Mouse (Mus musculus) cortical plate, adult 2 months (tissue): ENCODE results near the gene Sema5b. TPM values are rescaled to one million over a fixed set of nuclear protein-coding genes. Genes with fewer than 3 reads are reported as not detected.

Experiments
- H3K27ac ChIP-seq: fragments of 200-500 bp; 2 replicates; pipeline ENCODE4 v1.5.1; 2012; ENCODE audit warnings: low read length, control low read depth, inconsistent platforms; ENCODE audit not compliant: insufficient read depth
- H3K4me1 ChIP-seq: fragments of 200-500 bp; 2 replicates; pipeline ENCODE4 v1.6.1; 2011; ENCODE audit warnings: low read length; ENCODE audit not compliant: control insufficient read depth, insufficient read depth
- H3K4me3 ChIP-seq: fragments of 200-500 bp; 2 replicates; pipeline ENCODE4 v1.5.1; 2011; ENCODE audit warnings: mild to moderate bottlenecking, low read length, control low read depth; ENCODE audit not compliant: insufficient read depth
- CTCF ChIP-seq: fragments of 200-500 bp; IDR thresholded peaks from 2 replicates; pipeline ENCODE4 v1.5.1; 2011; ENCODE audit warnings: mild to moderate bottlenecking, control low read depth, low read length; ENCODE audit not compliant: insufficient read depth; ENCODE audit errors: extremely low read depth
- POLR2A ChIP-seq: fragments of 200-500 bp; IDR thresholded peaks from 2 replicates; pipeline ENCODE4 v1.6.1; 2011; ENCODE audit warnings: mild to moderate bottlenecking, low read length, control low read depth; ENCODE audit not compliant: insufficient read depth; ENCODE audit errors: extremely low read depth
- polyA plus RNA-seq: library from polyadenylated mRNA; depleted of rRNA; stranded (reverse); fragments of >200 nt; gene quantifications from 2 replicates; pipeline ENCODE4 v1.2.3, GENCODE M21; 2012

Sema5b gene
- polyA plus RNA-seq, 1 experiment, result 18.4 TPM

GRCm38 (mm10) chr16:35664847-35665246 lies 123.9 kb downstream of the Sema5b start:
- no peak overlapping the region for H3K4me3 ChIP-seq
- TF ChIP-seq POLR2A (no peak), CTCF (no peak)

GRCm38 (mm10) chr16:35677511-35678113 lies 136.7 kb downstream of the Sema5b start:
- TF ChIP-seq POLR2A, result no peak
- TF ChIP-seq CTCF, result no peak
- Histone ChIP-seq H3K4me3 (no peak overlapping the region), H3K4me1 (no peaks in the 10 kb centered on the region), H3K27ac (no peak overlapping the region)

More at GRCm38 (mm10) chr16:35664847-35665246, 123.9 kb downstream of the Sema5b start:
- Histone ChIP-seq H3K4me1 (no peaks in the 10 kb centered on the region), H3K27ac (no peak overlapping the region)

- Histone ChIP-seq H3K4me3 (no peak overlapping the region), H3K4me1 (no peaks in the 10 kb centered on the region), H3K27ac (no peak overlapping the region)
- TF ChIP-seq CTCF, result no peak
- no peak for TF ChIP-seq POLR2A
Measured at GRCm38 (mm10) chr16:35678476-35678875, 137.5 kb downstream of the Sema5b start.

- H3K27ac ChIP-seq, result no peak overlapping the region
- no peaks in the 10 kb centered on the region for H3K4me1 ChIP-seq
- no peak for TF ChIP-seq POLR2A
- no peak for TF ChIP-seq CTCF
- no peak overlapping the region for H3K4me3 ChIP-seq
Measured at GRCm38 (mm10) chr16:35681327-35682108, 140.6 kb downstream of the Sema5b start.

- Histone ChIP-seq H3K4me3 (no peak overlapping the region), H3K4me1 (no peaks in the 10 kb centered on the region), H3K27ac (no peak overlapping the region)
- TF ChIP-seq POLR2A (no peak), CTCF (no peak)
Measured at GRCm38 (mm10) chr16:35685027-35685426, 144.1 kb downstream of the Sema5b start.

GRCm38 (mm10) chr16:35686491-35686890 lies 145.5 kb downstream of the Sema5b start:
- Histone ChIP-seq H3K4me3 (no peak overlapping the region), H3K4me1 (no peaks in the 10 kb centered on the region), H3K27ac (no peak overlapping the region)
- TF ChIP-seq CTCF, result no peak
- no peak for TF ChIP-seq POLR2A

- no peak overlapping the region for H3K27ac ChIP-seq
- no peak overlapping the region for H3K4me3 ChIP-seq
- no peak for TF ChIP-seq POLR2A
- TF ChIP-seq CTCF, result no peak
- no peaks in the 10 kb centered on the region for H3K4me1 ChIP-seq
Measured at GRCm38 (mm10) chr16:35691606-35692005, 150.7 kb downstream of the Sema5b start.

- no peak overlapping the region for H3K27ac ChIP-seq
- H3K4me1 ChIP-seq, result no peaks in the 10 kb centered on the region
- no peak overlapping the region for H3K4me3 ChIP-seq
- TF ChIP-seq CTCF (no peak), POLR2A (no peak)
Measured at GRCm38 (mm10) chr16:35694250-35694846, 153.4 kb downstream of the Sema5b start.

GRCm38 (mm10) chr16:35696103-35696502 lies 155.2 kb downstream of the Sema5b start:
- no peak for TF ChIP-seq POLR2A
- no peak for TF ChIP-seq CTCF
- H3K4me1 ChIP-seq, result 0 out of 2 replicates have a peak, but pooled peaks cover under 1% of the 10 kb centered on the region
- no peak overlapping the region for H3K4me3 ChIP-seq
- H3K27ac ChIP-seq, result no peak overlapping the region

- TF ChIP-seq POLR2A (no peak), CTCF (no peak)
- no peak overlapping the region for H3K27ac ChIP-seq
- H3K4me1 ChIP-seq, result 0 out of 2 replicates have a peak, but pooled peaks cover 2% of the 10 kb centered on the region
- H3K4me3 ChIP-seq, result no peak overlapping the region
Measured at GRCm38 (mm10) chr16:35701823-35702222, 160.9 kb downstream of the Sema5b start.
